Mouse (Mus musculus) neural tube, embryonic 15.5 days (tissue): ENCODE data around the gene Xylt1. TPM values are rescaled to one million over a fixed set of nuclear protein-coding genes. Genes with fewer than 3 reads are reported as not detected.

Experiments
- ATAC-seq: fragments of 200-750 bp; cut with Nextera tagmentation; 2 replicates; pipeline ENCODE4 v1.8.0; 2017; ENCODE audit warnings: mild to moderate bottlenecking, moderate TSS enrichment, moderate library complexity; ENCODE audit not compliant: low FRiP score
- H3K27ac ChIP-seq: fragments of 300-500 bp; sonication (generic); replicated peaks from 2 replicates; pipeline ENCODE4 v1.5.1; 2015; ENCODE audit warnings: mild to moderate bottlenecking, inconsistent platforms
- H3K27me3 ChIP-seq: fragments of 300-500 bp; sonication (generic); replicated peaks from 2 replicates; pipeline ENCODE4 v1.6.1; 2015; ENCODE audit warnings: inconsistent platforms
- H3K36me3 ChIP-seq: fragments of 300-500 bp; sonication (generic); 2 replicates; pipeline ENCODE4 v1.6.1; 2015; ENCODE audit warnings: inconsistent platforms
- H3K4me1 ChIP-seq: fragments of 300-500 bp; sonication (generic); 2 replicates; pipeline ENCODE4 v1.6.1; 2015; ENCODE audit warnings: inconsistent platforms
- H3K4me2 ChIP-seq: fragments of 300-500 bp; sonication (generic); 2 replicates; pipeline ENCODE4 v1.6.1; 2015; ENCODE audit warnings: inconsistent platforms, mild to moderate bottlenecking, moderate library complexity
- H3K4me3 ChIP-seq: fragments of 300-500 bp; sonication (generic); replicated peaks from 2 replicates; pipeline ENCODE4 v1.5.1; 2015; ENCODE audit warnings: mild to moderate bottlenecking, inconsistent platforms
- H3K9ac ChIP-seq: fragments of 300-500 bp; sonication (generic); replicated peaks from 2 replicates; pipeline ENCODE4 v1.6.1; 2015; ENCODE audit warnings: mild to moderate bottlenecking, inconsistent platforms
- H3K9me3 ChIP-seq: fragments of 300-500 bp; sonication (generic); replicated peaks from 2 replicates; pipeline ENCODE4 v1.6.1; 2016; ENCODE audit warnings: inconsistent platforms
- WGBS: fragments of 180-500 bp; shearing (Covaris S2); methylation state at CpG from one replicate; pipeline ENCODE4 v1.1.7; 2015; ENCODE audit warnings: mixed read lengths; 5-methylcytosine and 5-hydroxymethylcytosine counted together
- polyA plus RNA-seq: library from polyadenylated mRNA; unstranded; fragments of >200 nt; fragmentation: Nextera tagmentation; extraction: Ambion mirVana; gene quantifications from 2 replicates; pipeline ENCODE4 v1.2.1, GENCODE M21; 2015

Gene Xylt1
- polyA plus RNA-seq, 1 experiment from 2014 or later, result 2.3 TPM

DNA sequence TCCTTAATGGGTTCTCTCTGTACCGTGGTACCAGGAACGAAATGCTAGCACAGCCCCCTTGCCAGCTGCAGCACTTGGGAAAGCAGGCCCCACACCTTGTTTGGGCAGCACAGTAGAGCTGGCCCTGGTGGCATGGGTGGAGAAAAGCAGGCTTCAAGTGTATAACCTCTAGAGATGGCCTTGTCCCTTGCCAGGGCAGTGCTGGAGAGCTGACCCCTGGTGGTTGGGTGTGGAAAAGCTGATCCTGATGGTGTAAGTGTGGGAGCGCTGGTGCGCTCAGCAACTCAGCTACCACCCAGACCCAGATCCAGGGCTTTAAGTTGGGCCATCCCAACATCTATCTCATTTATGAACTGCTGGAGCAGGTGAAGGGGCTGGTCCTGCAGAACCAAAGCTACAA is 314.8 kb downstream of the Xylt1 start:
- H3K4me3 ChIP-seq, result no peak overlapping the region
- no peak overlapping the region for H3K9ac ChIP-seq
- H3K27me3 ChIP-seq, result no peaks in the 10 kb centered on the region
- WGBS, result 91% methylated on average over 4 of the region's 4 CpGs
- H3K27ac ChIP-seq, result no peak overlapping the region
- ATAC-seq, result no peak
- no peak overlapping the region for H3K4me2 ChIP-seq
- no peaks in the 10 kb centered on the region for H3K36me3 ChIP-seq
- H3K4me1 ChIP-seq, result peaks cover 15% of the 10 kb centered on the region
- no peaks in the 10 kb centered on the region for H3K9me3 ChIP-seq

DNA sequence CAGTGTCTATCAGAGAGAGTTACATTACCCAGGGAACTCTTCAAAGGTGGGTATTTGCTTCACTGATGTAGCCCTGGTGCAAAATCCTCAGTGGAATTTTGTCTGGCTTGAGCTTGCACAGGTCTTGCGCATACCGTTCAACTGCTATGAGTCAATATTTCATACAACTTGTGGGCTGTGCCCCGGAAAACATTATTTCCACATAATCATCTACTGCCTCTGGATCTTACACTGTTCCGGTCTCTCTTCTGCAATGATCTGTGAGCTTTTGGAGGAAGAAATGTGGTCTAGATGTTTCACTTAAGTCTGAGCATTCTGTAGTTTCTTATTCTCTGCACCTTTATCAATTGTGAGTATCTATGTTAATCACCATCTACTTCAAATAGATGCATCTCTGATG is 316.9 kb downstream of the Xylt1 start:
- 96% methylated on average over 4 of the region's 4 CpGs for WGBS

DNA sequence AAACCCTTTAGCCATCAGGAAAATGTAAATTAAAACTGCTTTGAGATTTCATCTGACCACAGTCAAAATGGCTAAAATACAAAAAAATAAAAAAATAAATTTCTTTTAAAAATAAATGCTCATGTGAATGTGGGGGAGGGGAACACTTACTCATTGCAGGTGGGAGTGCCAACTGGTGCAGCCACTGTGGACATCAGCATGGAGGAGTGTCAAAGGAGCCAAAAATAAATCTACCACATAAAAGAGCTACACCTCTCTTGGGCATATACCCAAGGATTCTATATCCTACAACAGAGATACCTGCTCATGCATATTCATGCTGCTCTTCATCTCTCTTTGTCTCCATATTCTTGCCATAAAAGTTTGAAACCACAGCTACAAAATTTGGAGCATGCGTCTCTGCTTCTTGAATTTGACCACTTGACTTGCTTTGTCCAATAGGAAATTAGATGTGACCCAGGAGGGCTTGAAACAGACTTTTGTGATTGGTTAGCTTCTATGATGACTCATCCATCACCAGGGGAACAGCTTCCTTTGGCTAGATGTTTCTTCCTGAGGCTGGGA is 317.9 kb downstream of the Xylt1 start:
- no peak overlapping the region for H3K4me3 ChIP-seq
- H3K4me2 ChIP-seq, result no peak overlapping the region
- H3K36me3 ChIP-seq, result no peaks in the 10 kb centered on the region
- 93% methylated on average over 1 of the region's 1 CpGs for WGBS
- peaks cover 15% of the 10 kb centered on the region for H3K4me1 ChIP-seq
- no peak for ATAC-seq
- no peak overlapping the region for H3K9ac ChIP-seq
- no peak overlapping the region for H3K27ac ChIP-seq
- no peaks in the 10 kb centered on the region for H3K27me3 ChIP-seq
- no peaks in the 10 kb centered on the region for H3K9me3 ChIP-seq

More for the DNA sequence above, 316.9 kb downstream of the Xylt1 start:
- H3K9ac ChIP-seq, result no peak overlapping the region
- no peaks in the 10 kb centered on the region for H3K36me3 ChIP-seq
- H3K9me3 ChIP-seq, result no peaks in the 10 kb centered on the region
- no peak for ATAC-seq
- H3K4me2 ChIP-seq, result no peak overlapping the region
- H3K27ac ChIP-seq, result no peak overlapping the region
- peaks cover 15% of the 10 kb centered on the region for H3K4me1 ChIP-seq
- H3K4me3 ChIP-seq, result no peak overlapping the region
- H3K27me3 ChIP-seq, result no peaks in the 10 kb centered on the region

- no peaks in the 10 kb centered on the region for H3K9me3 ChIP-seq
- no peak overlapping the region for H3K27ac ChIP-seq
- no peaks in the 10 kb centered on the region for H3K27me3 ChIP-seq
- H3K4me1 ChIP-seq, result peaks cover 15% of the 10 kb centered on the region
- WGBS, result 36% methylated on average over 4 of the region's 4 CpGs
- peak overlapping the region; percentile 27; the same call in 1 of the 2 replicates for H3K4me2 ChIP-seq
- H3K9ac ChIP-seq, result no peak overlapping the region
- peak; percentile 78 for ATAC-seq
- H3K4me3 ChIP-seq, result no peak overlapping the region
- no peaks in the 10 kb centered on the region for H3K36me3 ChIP-seq
These were observed 318.7 kb downstream of the Xylt1 start for GRCm38 (mm10) chr7:117699343-117699985.

GRCm38 (mm10) chr7:117700066-117700465 is 319.3 kb downstream of the Xylt1 start:
- Histone ChIP-seq H3K9me3 (no peaks in the 10 kb centered on the region), H3K4me3 (no peak overlapping the region), H3K27ac (no peak overlapping the region), H3K4me1 (peaks cover 15% of the 10 kb centered on the region), H3K27me3 (no peaks in the 10 kb centered on the region), H3K4me2 (no peak overlapping the region), H3K36me3 (no peaks in the 10 kb centered on the region), H3K9ac (no peak overlapping the region)
- 41% methylated on average over 6 of the region's 6 CpGs for WGBS
- peak; percentile 11; the same call in 1 of the 2 replicates for ATAC-seq

DNA sequence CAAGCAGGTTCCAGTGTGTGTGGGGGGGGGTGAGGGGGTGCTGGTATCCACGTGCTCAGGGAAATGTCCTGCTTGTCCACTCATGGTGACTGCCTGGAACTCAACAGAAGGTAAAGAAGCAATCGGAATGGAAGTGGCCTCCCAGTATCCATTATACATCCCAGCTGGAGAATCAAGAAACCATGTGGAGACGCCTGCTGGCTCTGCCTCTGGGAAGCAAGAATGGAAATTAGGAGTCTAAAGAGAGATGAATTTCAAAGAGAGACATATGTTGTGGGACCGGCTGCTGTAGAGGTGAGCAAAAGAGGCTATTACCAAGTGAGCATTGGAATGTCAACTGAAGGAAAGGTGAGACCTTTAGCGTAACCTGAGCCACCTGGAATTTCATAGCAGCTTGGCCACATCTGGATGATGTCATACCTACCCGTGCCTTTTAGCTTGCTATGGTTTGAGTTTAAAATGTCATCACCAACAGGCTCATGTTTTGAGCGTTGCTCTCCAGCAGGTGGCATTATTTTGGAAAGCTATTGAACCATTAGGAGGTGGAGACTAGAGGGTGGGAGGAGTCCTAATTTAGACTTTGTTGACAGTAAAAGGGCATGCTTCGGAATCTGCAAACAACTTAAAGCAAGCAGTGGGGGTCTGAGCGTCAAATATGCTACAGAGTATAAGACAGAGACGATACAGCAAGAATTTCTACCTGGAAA is 329.3 kb downstream of the Xylt1 start:
- no peak overlapping the region for H3K4me2 ChIP-seq
- no peaks in the 10 kb centered on the region for H3K9me3 ChIP-seq
- 65% methylated on average over 10 of the region's 10 CpGs for WGBS

DNA sequence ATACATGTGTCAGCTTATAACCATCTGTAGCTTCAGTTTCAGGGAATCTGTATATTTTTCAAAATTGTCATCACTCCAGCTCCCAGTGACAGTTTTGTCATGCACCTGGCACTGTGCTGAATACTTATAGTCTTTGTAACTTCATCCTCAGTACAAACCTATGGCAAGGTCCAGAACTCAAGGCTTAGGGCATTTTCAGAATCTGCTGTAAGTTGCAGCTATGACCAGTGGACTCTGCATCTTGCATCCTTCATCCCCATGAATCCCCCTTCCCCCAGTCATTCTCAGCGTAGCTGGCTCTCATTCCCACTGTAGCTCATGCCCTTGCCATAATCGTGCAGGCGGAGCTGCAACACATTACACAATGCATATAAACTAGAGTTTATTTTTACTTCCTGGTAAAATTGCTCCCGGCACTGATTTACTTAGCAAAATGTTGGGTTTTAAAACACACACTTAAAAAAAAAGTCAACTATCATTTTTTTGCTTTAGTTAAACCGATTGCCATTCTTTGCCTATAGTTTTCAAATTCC is 336.2 kb downstream of the Xylt1 start:
- no peak for ATAC-seq
- Histone ChIP-seq H3K4me3 (no peak overlapping the region), H3K36me3 (no peaks in the 10 kb centered on the region), H3K9me3 (no peaks in the 10 kb centered on the region), H3K9ac (no peak overlapping the region), H3K4me1 (no peaks in the 10 kb centered on the region), H3K4me2 (no peak overlapping the region), H3K27ac (no peak overlapping the region), H3K27me3 (no peaks in the 10 kb centered on the region)
- 86% methylated on average over 5 of the region's 5 CpGs for WGBS

More for the DNA sequence above, 329.3 kb downstream of the Xylt1 start:
- Histone ChIP-seq H3K27me3 (no peaks in the 10 kb centered on the region), H3K27ac (no peak overlapping the region), H3K4me3 (no peak overlapping the region), H3K4me1 (0 out of 2 replicates have a peak, but pooled peaks cover 3% of the 10 kb centered on the region), H3K36me3 (no peaks in the 10 kb centered on the region), H3K9ac (no peak overlapping the region)
- ATAC-seq, result no peak

- WGBS, result 38% methylated on average over 6 of the region's 6 CpGs
- no peak overlapping the region for H3K9ac ChIP-seq
- no peaks in the 10 kb centered on the region for H3K27me3 ChIP-seq
- no peaks in the 10 kb centered on the region for H3K9me3 ChIP-seq
- no peaks in the 10 kb centered on the region for H3K4me1 ChIP-seq
- no peaks in the 10 kb centered on the region for H3K36me3 ChIP-seq
- H3K4me3 ChIP-seq, result no peak overlapping the region
- no peak overlapping the region for H3K4me2 ChIP-seq
- H3K27ac ChIP-seq, result no peak overlapping the region
- no peak for ATAC-seq
These were observed 339.6 kb downstream of the Xylt1 start for GRCm38 (mm10) chr7:117720426-117720825.
